Comparison of ENCODE assay signal across 9 mouse cellular contexts in the genomic region with DNA sequence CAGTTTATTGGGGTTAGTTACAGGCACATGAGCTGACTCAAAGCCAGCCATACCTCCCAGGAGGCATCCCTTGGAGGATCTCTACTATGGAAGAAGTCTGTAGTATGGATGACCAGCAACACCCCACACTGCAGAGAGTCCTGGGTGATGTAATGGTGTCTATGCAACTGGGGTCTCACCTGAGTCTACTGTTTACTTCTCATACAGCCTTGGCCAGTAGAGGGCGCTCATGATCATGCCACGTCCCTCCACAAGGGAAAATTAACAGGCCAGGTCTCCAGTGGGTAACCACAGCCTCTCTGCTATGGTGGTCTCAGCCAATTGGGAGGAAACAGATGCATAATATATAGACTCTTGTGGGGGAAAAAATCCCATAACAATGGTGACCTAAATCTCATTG.
DNase-seq lines count a peak whose midpoint lies in the region; ATAC-seq and TF ChIP-seq lines count a peak whose summit lies in the region.
"Had no signal": no experiment of that assay in that cellular context is flagged by ENCODE, and none has a peak within 500 bp of the region (broad histone marks: within the 10 kb centered on the region; RNA-seq: fewer than 3 reads in every experiment).

No protein-coding gene starts in this region.

- WGBS in cerebellum, adult 2 months = 31% methylated on average over 2 of the region's 2 CpGs
- 15% methylated on average over 2 of the region's 2 CpGs for WGBS in kidney, embryonic 16.5 days
- 0% methylated on average over 2 of the region's 2 CpGs for WGBS in bone marrow, adult 2 months

- peak; percentile 55 for TF ChIP-seq CTCF in cerebellum, adult 2 months (IDR thresholded peaks at IDR 0.05; ENCODE audit: borderline replicate concordance, insufficient read depth, low read depth, low read length)
- TF ChIP-seq CTCF in bone marrow, adult 2 months (IDR thresholded peaks at IDR 0.05; ENCODE audit: control insufficient read depth, insufficient read depth, low read length) = peak; percentile 76

- no peaks in the 10 kb centered on the region for H3K36me3 ChIP-seq in kidney, embryonic 16.5 days (ENCODE audit: insufficient read depth, low read length)

- H3K9ac ChIP-seq in kidney, embryonic 16.5 days (replicated peaks; ENCODE audit: low read length) = no peak overlapping the region

- H3K27me3 ChIP-seq in cerebellum, adult 2 months (ENCODE audit: control insufficient read depth, insufficient read depth, low read length) = no peaks in the 10 kb centered on the region
- H3K27me3 ChIP-seq in kidney, embryonic 16.5 days (ENCODE audit: insufficient read depth, low read length) = no peaks in the 10 kb centered on the region

- TF ChIP-seq POLR2A in cerebellum, adult 2 months (IDR thresholded peaks at IDR 0.05; ENCODE audit: borderline replicate concordance, insufficient read depth, low read length) = no peak
- no peak for TF ChIP-seq POLR2A in bone marrow, adult 2 months (IDR thresholded peaks at IDR 0.05; ENCODE audit: borderline replicate concordance, control insufficient read depth, low read depth, low read length)

- DNase-seq in cerebellum, adult 2 months = no peak
- peak; percentile 51 for DNase-seq in kidney, adult 9 months
- DNase-seq in layer of hippocampus, adult 11-12 months (ENCODE audit: low spot score) = peak; percentile 46
- DNase-seq in thymus, postnatal 10 days (ENCODE audit: low spot score in 2 of 2) = peak; percentile 51 to 84

- no peak overlapping the region for H3K27ac ChIP-seq in cerebellum, adult 2 months (ENCODE audit: insufficient read depth, low read length)
- H3K27ac ChIP-seq in kidney, embryonic 16.5 days (ENCODE audit: low read length) = no peak overlapping the region
- H3K27ac ChIP-seq in bone marrow, adult 2 months (ENCODE audit: control insufficient read depth, insufficient read depth, low read depth, low read length, poor library complexity) = no peak overlapping the region

- H3K4me1 ChIP-seq in cerebellum, adult 2 months (ENCODE audit: control insufficient read depth, insufficient read depth, low read length) = peaks cover 14% of the 10 kb centered on the region; the same call in 1 of the 2 replicates
- peaks cover 4% of the 10 kb centered on the region; the same call in 1 of the 2 replicates for H3K4me1 ChIP-seq in kidney, embryonic 16.5 days (ENCODE audit: insufficient read depth, low read length)
- H3K4me1 ChIP-seq in bone marrow, adult 2 months (ENCODE audit: control insufficient read depth, insufficient read depth, low read length) = peaks cover 8% of the 10 kb centered on the region; the same call in 1 of the 2 replicates

- H3K4me3 ChIP-seq in cerebellum, adult 2 months (replicated peaks; ENCODE audit: insufficient read depth, low read depth, low read length) = no peak overlapping the region
- no peak overlapping the region for H3K4me3 ChIP-seq in kidney, embryonic 16.5 days (ENCODE audit: low read length)
- H3K4me3 ChIP-seq in bone marrow, adult 2 months (replicated peaks; ENCODE audit: control insufficient read depth, low read depth, low read length) = no peak overlapping the region
- H3K4me3 ChIP-seq: erythroblast, embryonic 14.5 days had no signal

- ATAC-seq in cerebellum, adult (ENCODE audit: insufficient number of reproducible peaks, low FRiP score, low TSS enrichment) = no peak
- ATAC-seq in kidney, embryonic 16.5 days (ENCODE audit: low FRiP score, low TSS enrichment) = no peak
- ATAC-seq in megakaryocyte-erythroid progenitor cell, adult 5-6 weeks (replicated peaks; ENCODE audit: low FRiP score, low TSS enrichment, poor library complexity, severe bottlenecking) = peak; percentile 51; the same call in 1 of the 2 replicates

- H3K4me2 ChIP-seq in kidney, embryonic 16.5 days (replicated peaks; ENCODE audit: low read depth, low read length) = no peak overlapping the region

- H3K9me3 ChIP-seq in kidney, embryonic 16.5 days (ENCODE audit: low read length) = no peaks in the 10 kb centered on the region

Comparison
In these comparisons a context has a peak if more than half of its experiments do, and no peak if none do; other contexts are left out.
1. DNase-seq: peak in kidney, adult 9 months (single experiment), layer of hippocampus, adult 11-12 months (single experiment) and thymus, postnatal 10 days (2 of 2); none in cerebellum, adult 2 months (0 of 2).